Mouse (Mus musculus): ENCODE results near the gene Pcsk5.
"Not testable (repeated sequence)": the region's sequence is repeated elsewhere in the genome, so short reads cannot be mapped to it uniquely, and the experiment has no call there.

Gene Pcsk5

DNA sequence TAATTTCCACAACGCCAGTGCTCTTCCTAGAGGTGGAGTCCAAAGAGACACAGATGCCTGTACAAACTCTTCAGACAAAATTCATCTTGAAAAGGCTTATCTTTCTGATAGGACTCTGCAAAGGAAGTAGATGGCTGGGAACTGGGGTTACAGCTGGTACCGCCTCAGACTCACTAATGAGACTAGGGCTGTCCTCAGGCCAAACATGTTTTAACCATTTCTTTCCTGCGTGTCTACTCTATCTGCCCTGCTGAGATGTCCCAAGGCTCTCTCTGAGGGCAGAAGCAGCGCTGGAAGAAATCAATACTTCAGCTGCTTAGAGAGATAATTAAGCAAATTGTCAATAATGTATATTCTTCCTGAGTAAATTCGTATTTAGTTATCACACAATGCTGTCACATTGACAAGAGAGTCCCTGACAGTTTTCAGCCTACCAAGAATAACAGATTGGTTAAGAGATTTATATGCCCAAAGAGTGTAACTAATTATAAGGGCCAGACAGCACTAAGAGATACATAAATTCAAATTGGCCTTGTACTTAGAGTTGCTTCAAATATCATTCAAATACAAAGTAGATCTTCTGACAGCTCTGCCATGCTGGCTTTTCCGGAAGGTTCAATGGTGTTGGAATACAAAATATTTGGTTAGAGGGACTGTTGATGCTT lies 355.2 kb downstream of the Pcsk5 start:
- no peak for DNase-seq (ENCODE audit: low spot score in 2 of 2)

DNA sequence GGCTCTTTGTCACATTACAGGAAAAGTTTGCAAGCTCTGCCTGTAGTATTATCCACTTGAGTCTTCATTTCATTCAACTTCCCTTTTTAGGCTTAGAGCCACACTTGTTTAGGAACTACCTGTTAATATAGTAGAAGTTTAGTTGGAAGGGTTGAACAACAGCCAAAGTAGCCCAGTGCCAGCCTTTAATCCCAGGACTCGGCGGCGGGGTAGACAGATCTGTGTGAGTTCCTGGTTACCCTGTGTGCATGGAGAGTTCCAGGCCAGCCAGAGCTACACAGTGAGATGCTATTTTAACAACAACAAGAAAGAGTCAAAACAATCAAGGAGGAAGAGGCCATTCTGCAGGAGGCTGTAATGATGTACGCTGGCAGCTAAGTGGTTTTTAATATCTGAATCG lies 358.0 kb downstream of the Pcsk5 start:
- DNase-seq (ENCODE audit: low spot score in 2 of 2) = no peak

DNA sequence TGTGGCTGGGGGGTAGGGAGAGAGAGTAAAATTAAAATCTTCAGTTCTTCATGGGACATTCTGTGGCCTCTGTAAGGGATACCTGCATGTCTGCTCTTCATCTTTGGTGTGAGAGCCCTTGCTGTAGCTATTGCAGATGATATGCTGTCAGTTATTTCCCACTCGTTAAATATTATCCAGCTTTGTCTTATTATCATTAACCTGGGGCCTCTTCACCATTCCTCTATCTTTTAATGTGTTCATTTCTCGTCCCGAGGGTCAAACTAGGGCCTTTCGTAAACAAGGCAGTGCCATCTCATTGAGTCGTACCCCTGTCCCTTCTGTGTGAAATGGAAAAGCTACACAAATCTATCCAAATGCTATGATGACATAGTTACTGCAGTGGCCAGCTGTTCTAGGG lies 361.4 kb downstream of the Pcsk5 start:
- DNase-seq (ENCODE audit: low spot score in 2 of 2) = no peak

DNA sequence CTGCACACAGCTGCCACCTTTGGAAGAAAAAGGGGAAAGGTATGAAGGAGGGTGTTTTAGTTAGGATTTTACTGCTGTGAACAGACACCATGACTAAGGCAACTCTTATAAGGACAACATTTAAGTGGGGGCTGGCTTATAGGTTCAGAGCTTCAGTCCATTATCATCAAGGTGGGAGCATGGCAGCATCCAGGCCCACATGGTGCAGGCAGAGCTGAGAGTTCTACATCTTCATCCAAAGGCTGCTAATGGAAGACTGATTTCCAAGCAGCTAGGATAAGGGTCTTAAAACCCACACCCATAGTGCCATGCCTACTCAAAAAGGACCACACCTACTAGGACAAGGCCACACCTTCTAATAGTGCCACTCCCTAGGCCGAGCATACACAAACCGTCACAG lies 364.3 kb downstream of the Pcsk5 start:
- DNase-seq (ENCODE audit: low spot score in 2 of 2) = not testable (repeated sequence)

DNA sequence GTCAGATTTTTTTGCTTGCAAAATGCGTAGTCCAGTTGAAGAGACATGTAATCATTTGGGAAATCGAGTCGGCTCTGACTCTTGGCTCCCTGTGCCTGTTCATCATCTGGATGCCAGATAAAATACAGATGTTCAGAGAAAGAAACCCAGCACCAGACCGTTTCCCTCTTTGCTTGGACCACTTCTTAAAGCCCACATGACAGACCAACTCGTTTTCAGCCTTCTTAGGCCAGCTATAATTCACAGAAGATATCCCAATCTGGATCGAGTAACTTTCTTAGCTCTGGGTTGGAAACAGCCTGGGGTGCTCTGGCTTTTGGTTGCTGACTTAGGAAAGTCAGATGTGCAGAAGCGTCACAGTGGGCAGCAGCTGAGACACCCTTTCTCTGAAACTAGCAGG lies 365.6 kb downstream of the Pcsk5 start:
- peak; percentile 27 to 33 for DNase-seq (ENCODE audit: low spot score in 2 of 2)

DNA sequence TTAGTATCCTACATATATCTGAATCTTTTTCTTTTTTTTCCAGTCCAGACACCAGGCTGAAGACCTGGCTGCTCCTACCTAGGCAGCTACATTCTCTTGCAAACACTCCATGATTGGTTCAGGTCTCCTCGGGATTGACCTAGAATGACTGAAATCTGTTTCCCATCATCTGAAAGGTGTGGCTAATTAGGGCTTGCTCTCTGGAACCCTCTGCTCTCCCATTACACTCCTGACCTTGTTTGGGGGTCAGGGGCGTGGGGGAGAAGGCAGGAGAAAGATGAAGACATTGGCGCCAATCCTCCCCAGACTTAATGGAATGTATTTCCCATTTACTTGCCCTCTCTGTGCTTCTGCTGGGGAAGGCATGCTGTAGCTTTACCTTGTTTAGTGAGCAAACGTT lies 366.2 kb downstream of the Pcsk5 start:
- no peak for DNase-seq (ENCODE audit: low spot score in 2 of 2)

DNA sequence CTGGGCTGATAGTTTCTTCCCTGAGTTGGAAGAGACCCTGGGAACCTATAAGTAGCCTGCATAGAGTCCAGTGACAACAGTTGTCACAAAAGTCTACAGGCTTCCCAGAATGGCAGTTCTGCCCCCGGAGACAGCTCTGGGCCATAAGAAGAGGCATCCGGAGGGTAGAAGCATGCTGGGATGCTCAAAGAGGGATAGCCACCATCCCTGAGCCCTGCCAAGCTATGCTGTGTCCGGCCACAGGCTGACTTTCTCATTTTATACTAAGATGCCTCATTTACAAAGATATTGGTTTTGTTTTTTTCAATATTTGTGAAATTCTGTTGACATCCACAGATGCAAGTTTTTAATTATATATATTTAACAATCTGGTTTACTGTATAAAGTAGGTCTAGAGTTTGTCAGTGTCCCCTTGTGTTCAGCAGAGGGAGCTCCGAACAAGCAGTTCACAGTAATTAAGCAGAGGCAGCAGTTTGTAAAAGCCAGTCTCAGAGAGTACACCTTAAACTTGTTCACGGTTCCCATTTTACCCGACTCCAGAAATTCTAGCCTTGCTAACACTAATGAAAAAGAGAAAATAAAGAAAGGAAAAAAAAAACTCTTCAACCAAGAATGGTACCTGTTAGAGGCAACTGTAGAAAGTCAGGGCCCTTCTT lies 369.7 kb downstream of the Pcsk5 start:
- DNase-seq (ENCODE audit: low spot score in 2 of 2) = no peak

DNA sequence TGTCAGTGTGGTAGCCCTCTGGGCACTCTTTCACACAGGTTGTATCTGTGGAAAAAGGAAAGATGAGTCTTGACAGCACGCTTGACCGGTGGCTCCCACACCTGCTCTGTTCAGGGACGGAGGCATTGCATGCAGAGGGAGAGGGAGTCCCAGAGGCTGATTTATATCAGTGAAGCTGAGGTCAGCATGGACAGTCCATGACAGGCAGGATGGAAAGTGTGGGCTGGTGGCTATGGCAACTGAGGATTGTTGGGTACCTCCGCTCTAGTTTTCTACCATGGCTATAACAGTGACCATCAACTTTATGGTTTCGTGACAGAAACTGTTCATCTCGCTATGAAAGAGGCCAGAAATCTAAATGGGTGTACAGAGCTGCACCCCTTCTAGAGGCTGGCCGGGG lies 385.4 kb downstream of the Pcsk5 start:
- no peak for DNase-seq (ENCODE audit: low spot score in 2 of 2)

DNA sequence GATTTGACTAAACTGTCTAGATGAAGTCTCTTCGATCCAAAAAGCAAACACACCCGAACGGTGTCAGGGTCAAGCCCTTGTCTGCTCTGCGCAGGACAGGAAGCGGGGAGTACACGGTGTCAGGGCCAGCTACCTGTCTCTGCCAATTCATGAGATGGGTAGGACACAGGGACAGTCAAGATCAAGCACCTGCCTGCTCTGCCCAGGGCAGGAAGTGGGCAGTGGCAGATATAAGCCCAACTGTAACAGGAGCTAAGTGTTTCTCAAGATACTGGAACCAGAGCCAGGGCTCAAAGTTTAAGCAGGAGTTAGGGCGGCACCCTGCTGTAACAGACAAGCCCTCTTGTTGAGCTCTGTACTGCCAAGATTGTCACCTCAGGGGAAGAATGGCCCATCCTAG lies 393.9 kb downstream of the Pcsk5 start:
- no peak for DNase-seq (ENCODE audit: low spot score in 2 of 2)

DNA sequence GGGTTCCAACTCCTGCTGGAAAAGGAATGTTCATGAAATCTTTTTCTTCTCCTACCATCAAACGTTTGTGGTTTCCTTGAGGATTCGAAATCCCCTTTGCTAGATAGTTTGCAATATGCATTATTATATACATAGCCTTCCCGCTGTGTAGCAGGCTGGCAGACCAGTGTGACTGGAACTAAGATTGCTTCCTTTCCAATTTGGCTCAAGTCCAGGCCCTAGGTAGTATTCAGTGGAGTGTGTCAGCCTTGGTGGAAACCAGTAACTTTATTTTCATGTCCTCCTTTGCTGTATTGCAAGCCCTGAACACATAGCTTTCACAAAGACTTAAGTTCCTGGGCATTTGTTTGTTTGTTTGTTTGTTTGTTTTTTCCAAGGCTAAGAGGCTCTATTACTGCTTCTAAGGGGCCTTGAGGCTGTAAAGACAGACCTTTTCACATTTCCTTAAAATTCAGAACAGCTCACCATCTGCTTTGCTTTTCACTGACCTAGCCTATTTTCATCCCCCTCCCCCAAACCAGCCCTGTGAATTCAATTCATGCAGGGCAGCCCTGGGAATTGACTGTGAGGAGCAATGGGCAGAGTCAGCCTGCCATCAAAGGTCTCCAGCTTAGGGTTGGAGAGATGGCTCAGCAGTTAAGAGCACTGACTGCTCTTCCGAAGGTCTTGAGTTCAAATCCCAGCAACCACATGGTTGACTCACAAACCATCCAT lies 397.8 kb downstream of the Pcsk5 start:
- DNase-seq (ENCODE audit: low spot score in 2 of 2) = no peak

DNA sequence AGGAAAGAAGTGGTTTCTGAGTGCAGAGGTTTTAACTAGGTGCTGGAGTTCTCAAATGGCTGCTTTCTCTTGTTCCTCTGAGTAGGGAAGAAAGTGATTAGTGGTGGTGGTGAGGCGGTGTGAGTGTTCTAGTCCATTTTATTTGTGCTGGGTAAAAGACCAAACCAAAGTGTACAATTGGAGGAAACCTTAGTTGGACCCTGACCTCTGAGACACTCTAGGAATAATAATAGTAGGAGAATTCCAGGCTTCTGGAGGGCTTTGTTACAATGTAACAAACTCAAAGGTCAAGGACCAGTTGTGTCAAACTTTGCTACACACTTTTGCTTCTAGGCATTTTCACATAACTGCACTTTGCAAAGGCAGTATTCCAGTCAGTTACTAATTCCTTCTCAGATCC lies 400.8 kb downstream of the Pcsk5 start:
- DNase-seq (ENCODE audit: low spot score in 2 of 2) = no peak

DNA sequence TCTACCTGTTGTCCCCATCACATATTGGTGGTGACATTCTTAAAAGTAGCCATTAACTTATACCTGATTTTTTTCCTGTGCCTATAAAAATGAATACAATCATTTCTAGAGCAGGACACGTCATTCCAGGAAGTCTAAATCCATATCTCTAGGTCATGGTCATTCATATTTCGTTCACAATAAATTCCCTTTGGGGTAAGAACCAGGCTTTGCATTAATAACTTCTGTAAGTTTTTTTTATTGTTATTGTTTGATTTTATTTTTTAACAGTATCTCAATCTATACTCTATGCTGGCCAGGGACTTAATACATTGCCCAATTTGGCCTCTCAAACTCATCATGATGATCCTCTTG lies 408.9 kb downstream of the Pcsk5 start:
- DNase-seq (ENCODE audit: low spot score in 2 of 2) = no peak

DNA sequence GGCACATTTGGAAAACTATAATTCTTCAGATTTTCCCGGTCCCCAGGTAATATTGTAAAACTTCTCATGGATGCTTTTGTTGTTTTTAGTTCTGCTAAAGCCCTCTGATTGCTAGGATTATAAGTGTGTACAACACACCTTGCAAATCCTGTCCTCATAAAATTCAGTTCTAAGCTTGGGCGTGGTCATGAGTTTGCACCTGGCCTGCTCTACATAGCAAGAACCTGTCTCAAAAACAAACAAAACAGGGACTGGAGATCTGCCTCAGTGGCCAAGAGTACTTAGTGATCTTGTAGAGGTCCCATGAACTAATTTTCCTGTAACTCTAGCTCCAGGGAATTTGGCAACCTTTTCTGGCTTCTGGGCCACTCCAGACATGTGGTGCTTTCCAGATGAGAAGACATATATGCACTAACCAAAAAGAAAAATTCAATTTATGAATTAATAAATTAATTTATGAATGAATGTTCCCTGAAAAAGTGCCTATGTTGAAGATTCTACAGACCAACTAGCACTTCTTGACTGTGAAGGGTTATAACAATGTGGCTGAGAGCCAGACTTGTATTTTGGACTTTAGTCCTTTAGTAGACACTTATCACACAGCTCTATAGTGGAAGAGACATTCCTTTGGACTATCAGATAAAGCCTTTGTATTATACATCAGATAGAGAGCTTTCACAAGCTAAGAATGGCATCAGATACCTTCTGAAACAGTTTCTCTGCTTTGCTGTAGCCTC lies 409.4 kb downstream of the Pcsk5 start:
- no peak for DNase-seq (ENCODE audit: low spot score in 2 of 2)

DNA sequence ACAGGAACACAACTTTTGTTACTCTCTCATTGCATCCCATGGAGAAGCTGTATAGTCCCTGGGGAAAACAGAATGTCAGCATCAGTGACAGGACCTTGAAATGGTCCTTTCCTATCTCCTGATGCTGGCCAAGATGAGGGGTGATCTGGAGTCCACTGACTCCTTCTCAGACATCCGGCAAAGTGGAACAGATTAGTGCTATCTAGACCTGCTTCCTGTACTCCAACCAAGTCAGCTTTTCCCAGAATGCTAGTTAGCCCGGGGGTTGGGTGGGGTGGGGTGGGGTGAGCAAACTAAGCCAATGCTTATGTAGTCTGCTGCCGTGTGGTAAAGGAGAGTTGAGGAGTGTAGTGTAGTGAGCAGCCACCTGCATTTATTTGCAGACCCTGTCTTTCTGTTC lies 414.1 kb downstream of the Pcsk5 start:
- no peak for DNase-seq (ENCODE audit: low spot score in 2 of 2)

DNA sequence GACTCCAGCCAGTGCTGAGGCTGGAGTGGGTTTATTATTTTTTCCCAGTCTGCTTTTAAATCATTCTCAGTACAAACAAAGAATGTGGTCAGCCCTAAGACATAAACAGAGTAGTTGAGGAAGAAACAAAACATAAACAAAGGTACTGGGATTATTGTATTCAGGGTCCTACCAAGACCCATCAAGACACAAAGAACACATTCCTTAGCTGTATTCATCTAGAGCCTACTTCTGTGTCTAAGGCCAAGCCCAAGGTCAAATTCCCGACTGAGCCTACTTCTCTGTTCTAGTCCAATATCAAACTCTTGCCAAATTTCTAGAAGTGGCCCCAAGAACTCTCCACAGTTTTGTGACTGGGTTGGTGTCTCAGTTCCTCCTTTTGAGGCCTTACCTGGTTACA lies 419.6 kb downstream of the Pcsk5 start:
- DNase-seq (ENCODE audit: low spot score in 2 of 2) = no peak

DNA sequence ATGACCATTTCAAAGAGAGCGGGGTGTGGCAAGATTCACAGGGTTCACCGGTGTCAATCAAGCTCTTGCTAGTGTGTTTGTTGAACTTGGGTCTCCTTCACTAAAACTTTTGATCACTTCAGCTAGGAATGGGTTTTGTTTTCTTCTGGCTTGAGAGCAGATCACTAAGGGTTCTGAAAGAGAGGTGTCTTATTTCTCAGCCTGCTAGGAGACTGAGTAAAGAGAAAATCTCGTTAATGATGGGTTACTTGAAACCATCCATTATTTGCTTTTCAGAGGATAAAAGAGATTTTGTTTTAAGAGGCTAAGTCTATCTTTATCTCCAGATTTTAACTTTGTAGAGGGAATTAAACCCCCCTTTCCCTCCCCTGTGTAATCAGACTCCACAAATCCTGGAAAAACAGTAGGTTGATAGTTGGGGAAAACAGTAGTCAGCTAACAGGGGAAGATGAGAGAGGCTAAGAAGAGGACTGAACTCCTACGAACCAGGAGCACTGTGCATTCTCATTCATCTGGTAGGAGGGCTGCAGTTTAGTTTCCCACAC lies 424.4 kb downstream of the Pcsk5 start:
- DNase-seq (ENCODE audit: low spot score in 2 of 2) = no peak

DNA sequence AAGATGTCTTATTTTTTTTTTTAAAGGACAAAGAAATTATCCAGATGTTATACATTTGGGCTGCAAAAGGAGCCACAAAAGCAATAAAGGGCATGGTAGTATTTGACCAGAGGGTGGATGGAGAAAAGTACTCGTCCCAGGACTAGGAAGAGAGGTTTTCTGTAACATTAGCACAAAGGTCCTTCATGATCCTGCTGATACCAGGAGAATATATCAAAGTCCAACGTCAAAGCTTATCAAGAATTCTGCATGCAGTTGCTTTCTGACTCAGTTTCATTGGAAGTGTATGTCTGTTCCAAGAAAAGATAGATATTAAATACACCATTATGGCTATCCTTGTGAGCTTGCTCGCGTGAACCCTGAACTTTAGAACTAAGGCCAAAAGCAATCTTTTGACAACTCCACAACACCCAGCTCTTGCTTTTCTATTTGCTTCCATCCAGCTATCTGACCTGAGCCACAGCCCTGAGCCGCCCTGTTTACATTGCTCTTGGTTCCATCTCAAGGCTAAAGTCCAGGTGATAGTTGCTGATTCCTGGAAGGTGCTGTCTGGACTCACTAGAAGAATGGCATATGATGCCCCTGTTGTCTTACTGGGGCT lies 426.9 kb downstream of the Pcsk5 start:
- DNase-seq (ENCODE audit: low spot score in 2 of 2) = no peak

DNA sequence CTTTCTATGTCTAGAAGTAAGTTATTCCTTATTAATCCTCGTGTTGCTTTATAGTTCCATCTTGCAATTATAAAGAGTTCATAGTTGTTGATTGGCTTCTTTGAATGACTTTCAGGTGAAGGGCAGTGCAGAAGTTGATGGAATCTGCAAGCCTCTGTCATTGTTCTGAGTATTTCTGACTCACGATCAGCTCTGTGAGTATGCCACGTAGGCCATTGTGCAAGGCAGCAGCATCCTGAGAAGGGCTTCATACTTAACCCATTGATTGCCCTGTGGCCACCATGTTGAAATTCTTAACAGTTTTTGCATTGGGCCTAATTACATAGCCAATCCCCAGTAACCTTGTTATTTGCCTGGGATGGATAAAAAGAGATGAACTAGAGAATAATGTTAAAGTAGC lies 428.1 kb downstream of the Pcsk5 start:
- no peak for DNase-seq (ENCODE audit: low spot score in 2 of 2)

DNA sequence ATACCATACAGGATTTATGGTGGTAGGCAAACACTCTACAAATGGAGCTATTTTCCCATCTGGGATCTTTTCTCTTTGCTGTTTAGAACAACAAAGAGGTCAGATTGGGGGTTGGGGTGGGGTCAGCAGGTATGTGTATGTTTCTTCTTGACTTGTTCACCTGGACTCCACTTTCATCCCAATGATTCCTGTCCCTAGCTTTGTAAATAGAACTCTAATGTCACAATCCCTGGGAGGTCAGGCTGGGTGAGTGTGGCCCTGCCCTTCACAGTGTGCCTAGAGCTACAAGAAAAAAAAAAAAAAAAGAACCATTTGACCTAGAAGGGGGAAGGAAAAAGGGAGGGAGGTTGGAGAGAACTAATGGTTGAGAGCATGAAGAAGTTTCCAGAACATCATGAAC lies 428.8 kb downstream of the Pcsk5 start:
- no peak for DNase-seq (ENCODE audit: low spot score in 2 of 2)

DNA sequence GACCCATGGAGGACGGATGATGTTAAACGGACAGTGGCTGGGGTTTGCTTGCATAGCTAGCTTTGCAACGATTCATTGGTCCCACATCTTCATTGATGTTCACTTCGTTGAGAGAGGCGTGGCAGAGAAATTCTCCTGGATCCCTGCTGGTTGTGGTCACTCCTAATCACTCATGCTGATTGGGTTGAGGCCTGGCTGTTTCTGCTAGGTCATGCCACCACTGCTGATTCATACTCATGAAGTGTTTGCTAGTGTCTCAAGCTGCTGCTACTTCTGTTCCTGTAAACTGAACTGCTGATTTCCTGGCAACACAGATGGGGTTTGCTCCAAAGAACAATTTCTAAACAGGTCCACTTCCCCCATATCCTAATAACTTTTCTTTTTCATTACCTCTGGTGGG lies 430.6 kb downstream of the Pcsk5 start:
- no peak for DNase-seq (ENCODE audit: low spot score in 2 of 2)

DNA sequence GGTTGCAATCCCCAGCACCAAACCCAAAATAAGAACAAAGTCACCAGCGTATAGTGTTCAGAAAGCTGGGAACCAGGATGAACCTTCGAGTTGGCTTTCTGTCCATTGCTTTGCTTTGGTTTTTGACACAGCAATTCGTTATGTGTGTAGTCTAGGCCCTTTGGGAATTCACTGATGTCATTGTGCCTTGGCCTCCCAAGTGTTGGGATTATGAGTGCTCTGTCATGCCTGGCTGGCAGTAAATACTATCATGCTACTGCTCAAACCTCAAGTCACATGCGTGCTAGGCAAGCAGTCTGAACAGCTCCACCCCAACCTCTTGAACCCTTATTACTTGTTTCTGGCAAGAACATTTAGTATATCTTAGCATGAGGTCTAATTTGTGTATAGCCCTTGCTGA lies 434.3 kb downstream of the Pcsk5 start:
- DNase-seq (ENCODE audit: low spot score in 2 of 2) = no peak

DNA sequence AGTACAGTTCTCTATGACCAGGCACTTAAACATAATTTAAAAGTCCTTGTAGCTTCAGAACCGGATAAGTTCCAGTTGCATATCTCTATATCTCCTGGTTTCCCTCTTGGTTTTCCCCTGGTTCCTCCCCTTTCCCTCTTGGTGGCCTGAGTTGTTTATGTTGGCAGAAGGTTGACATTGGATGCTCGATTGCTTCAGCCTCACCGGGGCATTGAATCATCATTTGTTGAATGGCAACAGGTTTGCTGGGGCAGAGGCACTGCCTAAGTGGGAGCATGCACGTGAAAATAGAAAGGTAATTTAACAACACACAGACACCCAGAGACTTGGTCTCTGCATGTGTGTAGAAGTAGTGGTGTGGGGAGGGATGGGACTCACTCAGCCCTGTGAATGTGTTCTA lies 436.9 kb downstream of the Pcsk5 start:
- DNase-seq (ENCODE audit: low spot score in 2 of 2) = no peak
